Mouse (Mus musculus) hindbrain, embryonic 12.5 days (tissue): ENCODE measurements around the gene Pld1. TPM values are rescaled to one million over a fixed set of nuclear protein-coding genes. Genes with fewer than 3 reads are reported as not detected.

Experiments
- polyA plus RNA-seq: library from polyadenylated mRNA; unstranded; fragments of >200 nt; fragmentation: Nextera tagmentation; extraction: Ambion mirVana; gene quantifications from 2 replicates; pipeline ENCODE4 v1.2.1, GENCODE M21; 2016

The Pld1 gene
- polyA plus RNA-seq, 1 experiment from 2014 or later = 5.6 TPM

Other genes starting within 250 kb of the Pld1 start
- gene Fndc3b, start 227.4 kb upstream of the Pld1 start, polyA plus RNA-seq = 22.4 and 22.7 TPM in 2 replicates
- not detected in 2 replicates for gene Tmem212, start 42.3 kb upstream of the Pld1 start, polyA plus RNA-seq